Mouse (Mus musculus) C2C12 (cell line): Measurements from ENCODE around the gene Spata13.

Source experiments
- CTCF ChIP-seq: IDR thresholded peaks from one replicate; pipeline ENCODE4 v1.5.1; 2011; ENCODE audit not compliant: control insufficient read depth, insufficient read depth, insufficient read length
- MAX ChIP-seq: IDR thresholded peaks from one replicate; pipeline ENCODE4 v1.6.1; 2011; ENCODE audit warnings: mild to moderate bottlenecking, control low read depth
- MYOD1 ChIP-seq: IDR thresholded peaks from one replicate; pipeline ENCODE4 v1.6.1; 2011; ENCODE audit warnings: low read depth; ENCODE audit not compliant: control insufficient read depth, insufficient read length
- MYOG ChIP-seq: IDR thresholded peaks from one replicate; pipeline ENCODE4 v1.6.1; 2011; ENCODE audit not compliant: control insufficient read depth, insufficient read length; ENCODE audit errors: extremely low read depth

- no peak for TF ChIP-seq CTCF
- TF ChIP-seq MYOD1, result no peak
- no peak for TF ChIP-seq MYOG
- TF ChIP-seq MAX, result no peak
Measured at GRCm38 (mm10) chr14:60770594-60770993, 136.8 kb downstream of the Spata13 start.
